Mouse (Mus musculus): ENCODE measurements around the gene Btbd35f27.
"Not testable (repeated sequence)": the region's sequence is repeated elsewhere in the genome, so short reads cannot be mapped to it uniquely, and the experiment has no call there.

Gene Btbd35f27

DNA sequence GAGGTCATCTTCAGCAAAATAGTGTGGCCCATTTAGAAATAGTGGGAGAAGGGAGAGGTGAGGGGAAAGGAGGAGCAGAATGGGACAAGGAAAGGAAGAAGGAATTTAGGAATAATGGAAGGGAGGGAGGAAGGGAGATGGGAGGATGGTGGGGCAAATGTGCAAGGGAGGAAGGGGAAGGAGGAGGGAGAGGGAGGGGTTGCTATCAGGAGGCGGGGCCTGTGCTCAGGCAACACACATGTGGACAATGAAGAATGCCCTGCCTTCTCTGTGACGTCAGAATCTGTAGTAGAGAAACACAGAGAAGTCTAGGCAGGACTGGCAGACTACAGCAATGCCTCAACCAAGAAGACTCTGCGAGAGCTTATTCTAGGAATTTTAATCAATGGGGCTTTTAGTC lies at the start of gene Btbd35f27:
Btbd35f27 (plus strand) TSS at position 301 of the 400 bp plus-strand sequence.
- DNase-seq = not testable (repeated sequence)
